Mouse (Mus musculus) liver, embryonic 14.5 days (tissue): ENCODE data around the gene 4930523C07Rik. TPM values are rescaled to one million over a fixed set of nuclear protein-coding genes. Genes with fewer than 3 reads are reported as not detected.

Experiments used
- ATAC-seq: fragments of 200-750 bp; cut with Nextera tagmentation; 2 replicates; pipeline ENCODE4 v1.8.0; 2017; ENCODE audit warnings: moderate number of reproducible peaks, mild to moderate bottlenecking, moderate library complexity; ENCODE audit not compliant: insufficient read depth
- DNase-seq, 3 experiments: peaks; one replicate each; pipeline ENCODE4 v3.0.0-alpha.2; 2012 to 2013; ENCODE audit warnings: low read depth in 3 of 3, low spot score in 3 of 3
- H3K27ac ChIP-seq: fragments of 300-500 bp; sonication (generic); 2 replicates; pipeline ENCODE4 v1.5.1; 2014; ENCODE audit warnings: moderate library complexity, mild to moderate bottlenecking, control low read depth, inconsistent platforms
- H3K27me3 ChIP-seq: fragments of 300-500 bp; sonication (generic); 2 replicates; pipeline ENCODE4 v1.6.1; 2014; ENCODE audit warnings: mild to moderate bottlenecking, low read length, moderate library complexity; ENCODE audit not compliant: control insufficient read depth, insufficient read depth
- H3K36me3 ChIP-seq: fragments of 300-500 bp; sonication (generic); replicated peaks from 2 replicates; pipeline ENCODE4 v1.6.1; 2014; ENCODE audit warnings: low read depth; ENCODE audit not compliant: control insufficient read depth, insufficient read depth
- H3K4me1 ChIP-seq, 2 experiments: fragments of 200-500 bp in 1 of 2; fragments of 300-500 bp in 1 of 2; sonication (generic) in 1 of 2; replicated peaks; 2 replicates each; pipeline ENCODE4 v1.6.1; 2012 to 2014; ENCODE audit warnings: antibody characterized with exemption in 1 of 2, inconsistent platforms in 1 of 2, low read length in 1 of 2; ENCODE audit not compliant: control insufficient read depth in 2 of 2, insufficient read depth in 2 of 2
- H3K4me2 ChIP-seq: fragments of 300-500 bp; sonication (generic); 2 replicates; pipeline ENCODE4 v1.6.1; 2014; ENCODE audit warnings: low read depth, mild to moderate bottlenecking, control low read depth, moderate library complexity
- H3K4me3 ChIP-seq, 2 experiments: fragments of 200-500 bp in 1 of 2; fragments of 300-500 bp in 1 of 2; sonication (generic) in 1 of 2; 2 replicates each; pipeline ENCODE4 v1.5.1; 2012 to 2014; ENCODE audit warnings: low read depth in 2 of 2, low read length in 2 of 2, mild to moderate bottlenecking in 2 of 2, control low read depth in 1 of 2, inconsistent platforms in 1 of 2, moderate library complexity in 1 of 2; ENCODE audit not compliant: insufficient read depth in 1 of 2
- H3K9ac ChIP-seq: fragments of 300-500 bp; sonication (generic); replicated peaks from 2 replicates; pipeline ENCODE4 v1.6.1; 2014; ENCODE audit warnings: mild to moderate bottlenecking, control low read depth, moderate library complexity
- H3K9me3 ChIP-seq: fragments of 300-500 bp; sonication (generic); 2 replicates; pipeline ENCODE4 v1.6.1; 2016; ENCODE audit warnings: low read length, mixed read lengths; ENCODE audit not compliant: control insufficient read depth
- CTCF ChIP-seq: IDR thresholded peaks from 2 replicates; pipeline ENCODE4 v1.5.1; 2016; ENCODE audit warnings: antibody characterized with exemption, low read depth, control low read depth
- EP300 ChIP-seq: IDR thresholded peaks from 2 replicates; pipeline ENCODE4 v1.6.1; 2016; ENCODE audit warnings: antibody characterized with exemption, low read depth
- WGBS: fragments of 180-500 bp; shearing (Covaris S2); extraction: QIAGEN DNeasy Blood & Tissue Kit; methylation state at CpG from one replicate; pipeline ENCODE4 v1.1.7; 2014; ENCODE audit not compliant: insufficient replicate concordance; 5-methylcytosine and 5-hydroxymethylcytosine counted together
- polyA plus RNA-seq, 2 experiments: library from polyadenylated mRNA; depleted of rRNA in 1 of 2; stranded (reverse) in 1 of 2; unstranded in 1 of 2; fragments of >200 nt; fragmentation: Nextera tagmentation in 1 of 2; extraction: Ambion mirVana in 1 of 2; gene quantifications; 2 replicates each; pipeline versions ENCODE4 v1.2.1 to v1.2.3; 2012 to 2014

Gene 4930523C07Rik
- polyA plus RNA-seq, 2 experiments = 6.5 to 28.1 TPM

- Histone ChIP-seq H3K27me3 (no peaks in the 10 kb centered on the region), H3K9ac (no peak overlapping the region), H3K27ac (no peak overlapping the region), H3K9me3 (no peaks in the 10 kb centered on the region), H3K36me3 (no peaks in the 10 kb centered on the region), H3K4me2 (no peak overlapping the region), H3K4me1 (no peaks in the 10 kb centered on the region), H3K4me3 (no peak overlapping the region)
- ATAC-seq (no peak), DNase-seq (no peak)
- WGBS = 71% methylated on average over 8 of the region's 8 CpGs
- TF ChIP-seq CTCF = no peak
- TF ChIP-seq EP300 = no peak
Measured at GRCm38 (mm10) chr1:160006919-160007588, 37.1 kb upstream of the 4930523C07Rik start.

GRCm38 (mm10) chr1:160013042-160013441 lies 31.1 kb upstream of the 4930523C07Rik start:
- H3K27me3 ChIP-seq = no peaks in the 10 kb centered on the region
- H3K4me3 ChIP-seq = no peak overlapping the region
- DNase-seq (no peak), ATAC-seq (no peak)
- 29% methylated on average over 3 of the region's 3 CpGs for WGBS
- H3K36me3 ChIP-seq = no peaks in the 10 kb centered on the region
- H3K27ac ChIP-seq = no peak overlapping the region
- TF ChIP-seq EP300 (no peak), CTCF (no peak)
- H3K4me2 ChIP-seq = no peak overlapping the region
- no peaks in the 10 kb centered on the region for H3K4me1 ChIP-seq
- H3K9ac ChIP-seq = no peak overlapping the region
- no peaks in the 10 kb centered on the region for H3K9me3 ChIP-seq

DNA sequence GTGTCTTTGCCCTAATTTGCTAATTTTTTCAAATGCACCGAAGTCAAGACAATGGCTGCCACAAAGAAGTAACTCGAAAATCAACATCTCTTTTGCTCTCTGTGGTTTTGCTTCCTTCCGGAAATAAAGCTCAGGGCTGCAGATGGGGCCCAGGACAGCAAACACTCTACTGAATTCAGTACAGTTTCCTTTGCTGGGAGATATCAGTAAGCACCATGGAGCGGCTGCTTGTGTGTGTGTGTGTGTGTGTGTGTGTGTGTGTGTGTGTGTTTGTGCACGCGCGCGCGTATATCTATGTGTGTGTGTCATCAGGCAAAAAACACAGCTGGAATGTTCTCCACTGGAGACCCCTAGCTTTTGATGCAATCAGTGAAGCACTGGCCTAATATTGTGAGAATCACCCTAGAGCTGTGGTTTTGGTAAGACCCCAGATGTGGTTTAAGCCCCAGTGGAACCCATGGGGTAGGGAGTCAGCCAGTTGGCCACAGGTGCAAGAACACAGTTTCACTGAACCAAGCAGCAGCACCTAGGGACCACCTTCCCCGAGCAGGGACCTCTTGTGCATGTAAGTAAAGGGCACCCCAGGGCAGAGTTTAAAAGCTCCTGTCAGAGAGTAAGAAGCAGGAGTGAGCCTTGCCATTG lies 19.7 kb upstream of the 4930523C07Rik start:
- no peaks in the 10 kb centered on the region for H3K27me3 ChIP-seq
- H3K4me3 ChIP-seq = no peak overlapping the region; a peak in 1 of 4 replicates
- peaks cover 20 to 23% of the 10 kb centered on the region in 2 experiments for H3K4me1 ChIP-seq
- no peak for TF ChIP-seq CTCF
- TF ChIP-seq EP300 = no peak
- H3K27ac ChIP-seq = no peak overlapping the region
- DNase-seq (no peak), ATAC-seq (peak; percentile 68)
- 17% methylated on average over 10 of the region's 10 CpGs for WGBS
- H3K9ac ChIP-seq = 0 out of 2 replicates have a peak overlapping the region, but pooled peaks have one; percentile 9
- no peaks in the 10 kb centered on the region for H3K36me3 ChIP-seq
- no peaks in the 10 kb centered on the region for H3K9me3 ChIP-seq
- peak overlapping the region; percentile 55 for H3K4me2 ChIP-seq

DNA sequence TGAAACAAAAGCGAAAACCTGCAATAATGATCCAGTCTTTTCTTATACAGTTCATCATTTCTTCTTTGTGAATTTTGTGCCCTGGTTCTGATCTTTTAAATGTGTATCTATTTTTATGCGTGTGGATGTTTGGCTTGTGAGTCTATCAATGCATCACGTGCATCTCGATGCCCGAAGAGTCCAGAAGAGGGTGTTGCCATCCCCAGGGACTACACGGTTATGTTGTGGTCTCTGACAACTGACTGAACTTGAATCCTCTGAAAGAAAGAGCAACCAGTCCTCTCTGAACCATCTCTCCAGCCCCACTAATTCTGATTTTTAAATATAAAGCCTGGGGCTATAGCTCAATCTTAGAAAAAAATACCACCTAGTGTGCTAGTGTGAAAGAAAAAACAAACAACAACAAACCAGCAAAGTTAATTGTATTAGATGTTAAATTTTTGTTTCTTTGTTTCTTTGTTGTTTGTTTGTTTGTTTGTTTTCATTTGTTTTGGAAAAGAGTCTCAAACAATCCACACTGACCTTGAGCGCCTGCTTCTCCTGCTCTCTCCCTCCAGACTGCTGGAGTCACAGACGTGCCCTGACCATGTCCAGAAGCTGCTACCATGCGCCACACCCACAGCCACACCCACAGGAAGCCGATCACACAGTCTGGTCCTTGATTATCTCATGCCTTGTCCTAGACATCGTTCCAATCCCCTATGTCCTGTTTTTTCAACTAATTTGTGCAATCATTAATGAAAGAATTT lies 18.9 kb upstream of the 4930523C07Rik start:
- Histone ChIP-seq H3K9me3 (no peaks in the 10 kb centered on the region), H3K9ac (no peak overlapping the region; the same call in 1 of the 2 replicates), H3K27ac (no peak overlapping the region), H3K4me1 (peaks cover 20 to 23% of the 10 kb centered on the region in 2 experiments), H3K4me3 (peak overlapping the region in 1 of 2 experiments; percentile 12; a peak in 3 of 4 replicates), H3K4me2 (peak overlapping the region; percentile 55), H3K36me3 (no peaks in the 10 kb centered on the region), H3K27me3 (no peaks in the 10 kb centered on the region)
- ATAC-seq (peak; percentile 94), DNase-seq (no peak)
- no peak for TF ChIP-seq EP300
- 0 out of 2 replicates have a peak, but pooled peaks have one; percentile 25 for TF ChIP-seq CTCF
- WGBS = 20% methylated on average over 11 of the region's 11 CpGs

- Histone ChIP-seq H3K4me3 (no peak overlapping the region), H3K27ac (no peak overlapping the region), H3K36me3 (no peaks in the 10 kb centered on the region), H3K4me2 (peak overlapping the region; percentile 55), H3K9me3 (no peaks in the 10 kb centered on the region), H3K27me3 (no peaks in the 10 kb centered on the region), H3K4me1 (peaks cover 20 to 23% of the 10 kb centered on the region in 2 experiments), H3K9ac (no peak overlapping the region)
- no peak for DNase-seq
- no peak for ATAC-seq
- 66% methylated on average over 5 of the region's 5 CpGs for WGBS
- no peak for TF ChIP-seq CTCF
- no peak for TF ChIP-seq EP300
Measured at GRCm38 (mm10) chr1:160025895-160026255, 18.3 kb upstream of the 4930523C07Rik start.
